Mouse (Mus musculus) left cerebral cortex, adult 9 months (tissue): ENCODE measurements around the gene Gm28635.
A peak's percentile ranks its signal among the peaks of the same experiment; 100 is the strongest.

Source experiments
- DNase-seq, 2 experiments: peaks; one replicate each; pipeline ENCODE4 v3.0.0; 2022; ENCODE audit warnings: low spot score in 2 of 2

Gm28635 gene

GRCm38 (mm10) chr2:84677968-84678880, at the start of gene Gm28635, which contains the start of gene Med19:
Gene Gm28635 (minus strand): TSS chr2:84678041.
Gene Med19 (plus strand): TSS chr2:84678402.
- peak; percentile 97 to 99 for DNase-seq

DNA sequence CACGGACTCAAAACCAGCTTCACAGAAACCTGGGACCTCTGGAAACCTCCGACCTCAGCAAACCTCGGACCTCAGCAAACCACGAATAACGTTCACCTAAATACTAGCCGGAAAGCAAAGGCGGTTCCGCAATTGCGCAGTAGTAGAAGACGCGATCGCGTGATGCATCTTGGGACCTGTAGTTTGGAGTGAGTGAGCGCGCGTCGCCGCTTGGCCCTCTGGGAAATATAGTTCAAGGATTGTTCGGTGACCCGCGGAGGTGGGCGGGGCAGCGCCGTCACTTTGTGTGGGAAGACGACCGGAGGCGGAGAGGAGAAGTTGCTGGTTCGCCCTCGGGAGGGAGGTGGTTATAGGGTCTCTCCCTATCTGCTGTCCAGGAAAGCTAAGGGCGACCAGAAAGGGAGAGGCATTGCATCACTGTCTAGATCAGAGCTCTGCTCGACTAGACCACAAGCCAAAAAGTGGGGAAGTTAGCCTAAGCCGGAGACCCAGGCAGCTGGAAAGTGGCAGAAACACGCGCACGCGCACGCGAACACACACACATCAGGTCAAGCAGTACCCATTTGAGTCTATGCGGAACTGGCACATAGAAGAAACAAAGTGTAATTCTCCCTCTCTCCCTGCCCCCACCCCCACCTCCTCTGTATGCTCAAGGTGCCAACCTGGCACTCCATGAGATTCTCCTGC, 49.5 kb upstream of the Gm28635 start, which contains the start of gene Clp1:
Clp1 (minus strand) TSS at position 179 of the 687 bp plus-strand sequence.
- peak; percentile 88 to 98 for DNase-seq

- DNase-seq, result no peak
These were observed 48.9 kb upstream of the Gm28635 start for GRCm38 (mm10) chr2:84726716-84727115.

DNA sequence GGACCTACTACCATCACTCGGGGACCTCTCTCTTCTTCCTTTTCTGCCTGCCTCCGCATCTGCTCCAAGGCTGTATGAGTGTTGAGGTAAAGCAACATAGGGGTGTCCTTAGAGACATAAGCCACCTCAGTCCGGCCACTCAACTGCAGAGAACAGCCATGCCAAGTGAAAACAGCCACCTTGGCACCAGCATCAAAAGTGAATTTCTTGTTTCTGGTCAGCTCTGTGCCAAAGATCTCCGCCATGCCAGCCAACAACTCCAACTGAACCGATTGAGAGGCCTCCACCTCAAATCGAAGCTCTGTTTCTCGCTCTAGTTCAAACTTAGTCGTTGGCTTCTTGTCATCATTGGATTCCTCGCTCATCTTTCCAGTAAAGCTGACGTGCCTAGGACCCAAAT, 47.9 kb upstream of the Gm28635 start:
- DNase-seq, result no peak

DNA sequence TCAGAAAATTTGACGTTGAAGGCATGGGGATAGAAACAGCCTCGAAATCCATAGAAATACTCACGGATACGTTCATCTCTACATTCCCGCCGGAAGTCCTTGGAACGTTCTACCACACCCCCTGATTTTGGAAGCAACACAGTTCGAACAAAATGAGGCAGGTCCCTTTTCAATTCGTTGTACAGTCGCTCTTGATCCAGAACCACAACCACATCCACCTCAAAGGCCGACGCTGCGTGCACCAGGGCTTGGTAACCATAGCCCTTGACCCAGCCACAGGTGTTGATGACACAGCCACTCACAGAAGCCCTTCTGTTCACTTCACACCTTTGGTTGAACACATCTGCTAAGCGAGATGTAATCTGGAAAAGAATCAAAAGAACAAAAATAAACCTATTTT, 46.0 kb upstream of the Gm28635 start:
- no peak for DNase-seq

DNA sequence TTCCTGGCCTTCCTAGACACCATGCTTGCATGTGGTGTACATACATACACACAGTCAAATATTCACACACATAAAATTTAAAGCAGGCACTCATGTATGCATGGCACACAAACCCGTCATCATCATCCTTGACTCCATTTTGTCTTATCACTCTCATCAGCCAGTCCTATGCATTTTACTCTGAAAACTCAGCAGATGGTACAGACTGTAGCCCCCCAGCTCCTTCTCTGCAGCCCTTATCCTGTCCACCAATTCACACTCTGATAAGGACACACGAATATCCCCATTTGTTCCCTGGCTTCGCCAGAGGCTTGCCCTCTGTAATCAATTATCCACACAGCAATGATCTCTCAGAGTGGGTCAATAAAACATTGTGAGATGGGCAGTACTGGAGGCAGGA, 43.3 kb upstream of the Gm28635 start:
- DNase-seq, result no peak

- DNase-seq, result no peak
These were observed 42.9 kb upstream of the Gm28635 start for GRCm38 (mm10) chr2:84720718-84721117.

GRCm38 (mm10) chr2:84717357-84717756, 39.5 kb upstream of the Gm28635 start:
- no peak for DNase-seq

GRCm38 (mm10) chr2:84716423-84717355, 38.8 kb upstream of the Gm28635 start:
- no peak for DNase-seq

DNA sequence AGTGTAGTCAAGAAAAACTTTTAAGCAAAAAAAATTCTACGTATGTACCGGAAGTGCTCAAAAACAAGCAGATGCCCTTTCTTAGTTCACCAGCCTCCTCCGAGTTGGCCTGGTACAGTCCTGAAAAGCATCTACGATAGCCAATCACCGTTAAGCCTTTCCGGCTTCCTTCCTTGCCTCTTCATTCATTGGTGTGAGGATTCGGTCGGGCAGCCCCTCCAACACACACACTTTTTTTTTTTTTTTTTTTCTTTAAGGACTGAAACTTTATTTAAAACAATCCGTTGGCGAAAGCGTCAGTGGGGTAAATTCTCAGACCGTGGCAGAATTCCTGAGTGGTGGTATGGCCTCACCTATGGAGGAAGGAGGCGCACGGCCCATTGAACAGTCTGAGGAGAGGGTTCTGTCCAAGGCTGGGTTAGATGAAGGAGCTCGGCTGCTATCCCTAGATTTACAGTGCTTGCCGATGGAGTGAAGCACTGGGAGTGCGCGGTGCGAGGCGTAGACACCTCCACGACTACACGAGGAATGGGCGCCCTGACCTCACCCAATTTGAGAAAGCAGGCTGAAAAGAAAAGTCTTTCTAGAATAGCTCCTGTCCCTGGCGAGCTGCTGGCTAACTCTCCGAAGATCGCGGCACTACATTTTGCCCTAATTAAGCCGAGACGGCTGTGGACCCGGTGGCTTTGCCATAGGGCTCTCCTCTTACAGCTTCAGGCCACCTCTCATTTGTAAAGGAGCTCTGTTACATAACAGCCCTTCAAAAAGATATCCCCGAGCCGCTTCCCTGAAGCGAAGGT, 37.9 kb upstream of the Gm28635 start:
- peak; percentile 72 to 95 for DNase-seq

- DNase-seq, result peak; percentile 94 to 98
These were observed 37.1 kb upstream of the Gm28635 start, which contains the start of gene Zdhhc5 for GRCm38 (mm10) chr2:84714811-84715561. Gene Zdhhc5 (minus strand): TSS chr2:84715180.

- no peak for DNase-seq
These were observed 36.6 kb upstream of the Gm28635 start for GRCm38 (mm10) chr2:84714422-84714810.

DNA sequence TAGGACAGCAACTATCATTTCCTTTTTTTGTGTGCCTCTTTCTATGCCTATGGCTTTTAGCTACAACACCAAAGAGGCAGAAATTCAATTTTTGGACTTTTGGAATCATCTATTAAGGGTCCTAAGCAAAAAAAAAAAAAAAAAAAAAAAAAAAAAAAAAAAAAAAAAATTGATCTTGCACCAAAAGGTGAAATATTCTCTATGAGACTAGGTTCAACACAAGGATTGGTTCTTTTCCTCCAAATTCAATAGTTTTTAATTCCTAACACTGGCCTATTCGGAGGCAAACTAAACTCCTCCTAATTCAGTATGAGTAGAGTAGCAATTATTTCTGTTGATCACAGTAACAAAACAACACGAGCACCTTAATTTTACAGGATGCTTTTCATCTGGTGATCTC, 34.1 kb upstream of the Gm28635 start:
- no peak for DNase-seq

GRCm38 (mm10) chr2:84707523-84707922, 29.7 kb upstream of the Gm28635 start:
- DNase-seq, result no peak

- no peak for DNase-seq
These were observed 27.5 kb upstream of the Gm28635 start for GRCm38 (mm10) chr2:84705295-84705694.

- no peak for DNase-seq
These were observed 26.5 kb upstream of the Gm28635 start for GRCm38 (mm10) chr2:84704329-84704728.

DNA sequence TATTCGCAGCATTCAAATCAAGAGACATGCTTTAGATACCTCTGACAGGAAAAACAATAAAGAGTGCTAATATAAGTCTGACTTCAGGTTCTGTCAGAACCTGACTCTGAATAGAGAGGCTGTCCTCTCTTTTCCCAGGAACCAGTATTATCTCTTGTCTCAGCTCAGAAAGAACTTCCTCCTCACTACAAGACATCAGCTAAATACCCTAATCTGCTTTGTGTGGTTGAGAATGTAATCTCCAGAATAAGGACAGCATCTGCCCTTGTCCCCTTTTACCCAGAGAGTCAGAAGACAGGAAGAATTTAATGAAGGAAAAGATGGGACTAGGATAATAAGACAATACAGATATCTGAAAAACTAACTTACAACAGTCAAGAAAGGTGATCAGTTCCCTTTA, 25.7 kb upstream of the Gm28635 start:
- DNase-seq, result no peak

GRCm38 (mm10) chr2:84695007-84695695, 17.3 kb upstream of the Gm28635 start:
- no peak for DNase-seq

GRCm38 (mm10) chr2:84690050-84690449, 12.2 kb upstream of the Gm28635 start:
- DNase-seq, result no peak
